Mouse (Mus musculus): ENCODE measurements at regions not wholly inside any gene's neighbourhood (a gene's known extent, or its start where the extent isn't known, plus 50 kb on each side); places are given as distances from the start of the nearest gene placed in this dataset.

GRCm38 (mm10) chr6:82844432-82844831 is 70.2 kb upstream of the Hk2 start:
- DNase-seq (ENCODE audit: low spot score) = peak; percentile 38
- Histone ChIP-seq H3K27ac (ENCODE audit: low read depth, low read length) (no peak overlapping the region), H3K27me3 (ENCODE audit: control insufficient read depth, insufficient read depth, low read length) (no peaks in the 10 kb centered on the region), H3K4me1 (replicated peaks; ENCODE audit: control insufficient read depth, insufficient read depth, low read length) (no peaks in the 10 kb centered on the region), H3K9ac (ENCODE audit: low read depth, low read length) (no peak overlapping the region), H3K9me3 (ENCODE audit: control insufficient read depth, low read length) (no peaks in the 10 kb centered on the region), H3K4me2 (replicated peaks; ENCODE audit: low read depth, low read length) (no peak overlapping the region), H3K4me3 (ENCODE audit: low read depth, low read length) (no peak overlapping the region), H3K36me3 (ENCODE audit: control insufficient read depth, insufficient read depth, low read length) (no peaks in the 10 kb centered on the region)
- ATAC-seq (ENCODE audit: low FRiP score) = no peak
- WGBS = 59% methylated on average over 3 of the region's 3 CpGs

- ATAC-seq (ENCODE audit: low FRiP score) = no peak
- no peak overlapping the region for H3K4me2 ChIP-seq (replicated peaks; ENCODE audit: low read depth, low read length)
- H3K4me1 ChIP-seq (replicated peaks; ENCODE audit: control insufficient read depth, insufficient read depth, low read length) = no peaks in the 10 kb centered on the region
- H3K9me3 ChIP-seq (ENCODE audit: control insufficient read depth, low read length) = no peaks in the 10 kb centered on the region
- H3K27ac ChIP-seq (ENCODE audit: low read depth, low read length) = no peak overlapping the region
- DNase-seq (ENCODE audit: low spot score) = no peak
- H3K27me3 ChIP-seq (ENCODE audit: control insufficient read depth, insufficient read depth, low read length) = no peaks in the 10 kb centered on the region
- WGBS = 85% methylated on average over 4 of the region's 4 CpGs
- no peak overlapping the region for H3K4me3 ChIP-seq (ENCODE audit: low read depth, low read length)
- no peak overlapping the region for H3K9ac ChIP-seq (ENCODE audit: low read depth, low read length)
- no peaks in the 10 kb centered on the region for H3K36me3 ChIP-seq (ENCODE audit: control insufficient read depth, insufficient read depth, low read length)
These were observed 69.6 kb upstream of the Hk2 start for GRCm38 (mm10) chr6:82843881-82844280.

- no peaks in the 10 kb centered on the region for H3K36me3 ChIP-seq (ENCODE audit: control insufficient read depth, insufficient read depth, low read length)
- H3K27ac ChIP-seq (ENCODE audit: low read depth, low read length) = no peak overlapping the region
- DNase-seq (ENCODE audit: low spot score) (no peak), ATAC-seq (ENCODE audit: low FRiP score) (no peak)
- H3K4me3 ChIP-seq (ENCODE audit: low read depth, low read length) = no peak overlapping the region
- no peaks in the 10 kb centered on the region for H3K9me3 ChIP-seq (ENCODE audit: control insufficient read depth, low read length)
- no peak overlapping the region for H3K9ac ChIP-seq (ENCODE audit: low read depth, low read length)
- no peaks in the 10 kb centered on the region for H3K27me3 ChIP-seq (ENCODE audit: control insufficient read depth, insufficient read depth, low read length)
- H3K4me2 ChIP-seq (replicated peaks; ENCODE audit: low read depth, low read length) = no peak overlapping the region
- WGBS = 76% methylated on average over 9 of the region's 9 CpGs
- H3K4me1 ChIP-seq (replicated peaks; ENCODE audit: control insufficient read depth, insufficient read depth, low read length) = no peaks in the 10 kb centered on the region
These were observed 63.0 kb upstream of the Hk2 start for GRCm38 (mm10) chr6:82837246-82837645.

- Histone ChIP-seq H3K4me3 (ENCODE audit: low read depth, low read length) (no peak overlapping the region), H3K4me2 (replicated peaks; ENCODE audit: low read depth, low read length) (no peak overlapping the region), H3K27ac (ENCODE audit: low read depth, low read length) (no peak overlapping the region), H3K9me3 (ENCODE audit: control insufficient read depth, low read length) (no peaks in the 10 kb centered on the region), H3K4me1 (replicated peaks; ENCODE audit: control insufficient read depth, insufficient read depth, low read length) (no peaks in the 10 kb centered on the region), H3K27me3 (ENCODE audit: control insufficient read depth, insufficient read depth, low read length) (no peaks in the 10 kb centered on the region), H3K36me3 (ENCODE audit: control insufficient read depth, insufficient read depth, low read length) (no peaks in the 10 kb centered on the region), H3K9ac (ENCODE audit: low read depth, low read length) (no peak overlapping the region)
- WGBS = 70% methylated on average over 11 of the region's 11 CpGs
- no peak for DNase-seq (ENCODE audit: low spot score)
- no peak for ATAC-seq (ENCODE audit: low FRiP score)
These were observed 61.2 kb upstream of the Hk2 start for GRCm38 (mm10) chr6:82835222-82836064.

GRCm38 (mm10) chr6:82833867-82834266 is 59.6 kb upstream of the Hk2 start:
- H3K4me3 ChIP-seq (ENCODE audit: low read depth, low read length) = no peak overlapping the region
- H3K27me3 ChIP-seq (ENCODE audit: control insufficient read depth, insufficient read depth, low read length) = no peaks in the 10 kb centered on the region
- H3K9ac ChIP-seq (ENCODE audit: low read depth, low read length) = no peak overlapping the region
- H3K27ac ChIP-seq (ENCODE audit: low read depth, low read length) = no peak overlapping the region
- WGBS = 93% methylated on average over 6 of the region's 6 CpGs
- no peaks in the 10 kb centered on the region for H3K9me3 ChIP-seq (ENCODE audit: control insufficient read depth, low read length)
- H3K36me3 ChIP-seq (ENCODE audit: control insufficient read depth, insufficient read depth, low read length) = no peaks in the 10 kb centered on the region
- H3K4me1 ChIP-seq (replicated peaks; ENCODE audit: control insufficient read depth, insufficient read depth, low read length) = no peaks in the 10 kb centered on the region
- DNase-seq (ENCODE audit: low spot score) = no peak
- no peak for ATAC-seq (ENCODE audit: low FRiP score)
- no peak overlapping the region for H3K4me2 ChIP-seq (replicated peaks; ENCODE audit: low read depth, low read length)

- H3K27me3 ChIP-seq (ENCODE audit: control insufficient read depth, insufficient read depth, low read length) = no peaks in the 10 kb centered on the region
- no peak overlapping the region for H3K4me2 ChIP-seq (replicated peaks; ENCODE audit: low read depth, low read length)
- no peaks in the 10 kb centered on the region for H3K4me1 ChIP-seq (replicated peaks; ENCODE audit: control insufficient read depth, insufficient read depth, low read length)
- DNase-seq (ENCODE audit: low spot score) (no peak), ATAC-seq (ENCODE audit: low FRiP score) (no peak)
- H3K4me3 ChIP-seq (ENCODE audit: low read depth, low read length) = no peak overlapping the region
- no peak overlapping the region for H3K9ac ChIP-seq (ENCODE audit: low read depth, low read length)
- no peaks in the 10 kb centered on the region for H3K36me3 ChIP-seq (ENCODE audit: control insufficient read depth, insufficient read depth, low read length)
- H3K9me3 ChIP-seq (ENCODE audit: control insufficient read depth, low read length) = no peaks in the 10 kb centered on the region
- H3K27ac ChIP-seq (ENCODE audit: low read depth, low read length) = no peak overlapping the region
- 52% methylated on average over 1 of the region's 1 CpGs for WGBS
These were observed 57.0 kb upstream of the Hk2 start for GRCm38 (mm10) chr6:82831211-82831610.

GRCm38 (mm10) chr6:82824684-82825083 is 50.4 kb upstream of the Hk2 start:
- Histone ChIP-seq H3K4me1 (replicated peaks; ENCODE audit: control insufficient read depth, insufficient read depth, low read length) (no peaks in the 10 kb centered on the region), H3K9me3 (ENCODE audit: control insufficient read depth, low read length) (no peaks in the 10 kb centered on the region), H3K27ac (ENCODE audit: low read depth, low read length) (no peak overlapping the region), H3K4me2 (replicated peaks; ENCODE audit: low read depth, low read length) (no peak overlapping the region), H3K27me3 (ENCODE audit: control insufficient read depth, insufficient read depth, low read length) (no peaks in the 10 kb centered on the region), H3K36me3 (ENCODE audit: control insufficient read depth, insufficient read depth, low read length) (no peaks in the 10 kb centered on the region), H3K4me3 (ENCODE audit: low read depth, low read length) (no peak overlapping the region), H3K9ac (ENCODE audit: low read depth, low read length) (no peak overlapping the region)
- WGBS = 85% methylated on average over 3 of the region's 3 CpGs
- DNase-seq (ENCODE audit: low spot score) = no peak
- ATAC-seq (ENCODE audit: low FRiP score) = no peak

- Histone ChIP-seq H3K4me2 (replicated peaks; ENCODE audit: low read depth, low read length) (no peak overlapping the region), H3K9ac (ENCODE audit: low read depth, low read length) (no peak overlapping the region), H3K9me3 (ENCODE audit: control insufficient read depth, low read length) (no peaks in the 10 kb centered on the region), H3K27me3 (ENCODE audit: control insufficient read depth, insufficient read depth, low read length) (no peaks in the 10 kb centered on the region), H3K4me3 (ENCODE audit: low read depth, low read length) (no peak overlapping the region), H3K27ac (ENCODE audit: low read depth, low read length) (no peak overlapping the region), H3K4me1 (replicated peaks; ENCODE audit: control insufficient read depth, insufficient read depth, low read length) (no peaks in the 10 kb centered on the region), H3K36me3 (ENCODE audit: control insufficient read depth, insufficient read depth, low read length) (no peaks in the 10 kb centered on the region)
- DNase-seq (ENCODE audit: low spot score) (no peak), ATAC-seq (ENCODE audit: low FRiP score) (no peak)
- 55% methylated on average over 8 of the region's 8 CpGs for WGBS
These were observed 50.0 kb upstream of the Hk2 start for GRCm38 (mm10) chr6:82824240-82824639.
